Comparison of ENCODE assay signal across 14 mouse cellular contexts in genomic region chr14:45920783-45921182, GRCm38 (mm10).
DNase-seq lines count a peak whose midpoint lies in the region; ATAC-seq and TF ChIP-seq lines count a peak whose summit lies in the region.
"Had no signal": no experiment of that assay in that cellular context is flagged by ENCODE, and none has a peak within 500 bp of the region (broad histone marks: within the 10 kb centered on the region; RNA-seq: fewer than 3 reads in every experiment).

No protein-coding gene starts in this region.

- DNase-seq in heart, adult 9 months (ENCODE audit: low spot score in 2 of 2), result no peak
- DNase-seq in lung, adult 2 months, result no peak
- peak; percentile 41 for DNase-seq in embryo, embryonic 9.5 days (ENCODE audit: extremely low spot score)
- DNase-seq in mesoderm, embryonic 11.5 days (ENCODE audit: low read depth, low spot score), result peak; percentile 28
- DNase-seq in adipocyte (ENCODE audit: low spot score), result no peak
- DNase-seq in urinary bladder, adult 2 months (ENCODE audit: low spot score), result no peak
- DNase-seq: cerebellum, postnatal 14 days; spleen, adult 18-20 months; thymus, postnatal 4 days had no signal

- H3K36me3 ChIP-seq in heart, embryonic 15.5 days, result no peaks in the 10 kb centered on the region
- no peaks in the 10 kb centered on the region for H3K36me3 ChIP-seq in lung, embryonic 16.5 days (ENCODE audit: control insufficient read depth, insufficient read depth, low read length)
- H3K36me3 ChIP-seq: midbrain, embryonic 12.5 days had no signal

- peak overlapping the region; percentile 23 for H3K4me2 ChIP-seq in heart, embryonic 15.5 days
- peak overlapping the region; percentile 38 for H3K4me2 ChIP-seq in lung, embryonic 16.5 days (ENCODE audit: low read depth, low read length)
- H3K4me2 ChIP-seq: liver, embryonic 11.5 days; midbrain, embryonic 12.5 days had no signal

- TF ChIP-seq CTCF in lung, adult 2 months (IDR thresholded peaks at IDR 0.05; ENCODE audit: insufficient read depth, low read length), result no peak

- ATAC-seq in heart, embryonic 15.5 days (replicated peaks; ENCODE audit: insufficient number of reproducible peaks, insufficient read depth, low FRiP score, low read depth), result peak; percentile 50; the same call in 1 of the 2 replicates
- peak; percentile 53; the same call in 1 of the 2 replicates for ATAC-seq in lung, embryonic 16.5 days (ENCODE audit: low read depth)

- H3K27me3 ChIP-seq in heart, embryonic 15.5 days, result no peaks in the 10 kb centered on the region
- H3K27me3 ChIP-seq in lung, embryonic 16.5 days (ENCODE audit: control insufficient read depth, insufficient read depth, low read depth, low read length), result no peaks in the 10 kb centered on the region

- H3K9ac ChIP-seq in heart, embryonic 15.5 days, result no peak overlapping the region
- H3K9ac ChIP-seq in lung, embryonic 16.5 days (ENCODE audit: low read length), result no peak overlapping the region
- H3K9ac ChIP-seq: midbrain, embryonic 12.5 days had no signal

- peaks cover 17% of the 10 kb centered on the region for H3K4me1 ChIP-seq in heart, embryonic 15.5 days (replicated peaks)
- H3K4me1 ChIP-seq in lung, embryonic 16.5 days (replicated peaks; ENCODE audit: control insufficient read depth, insufficient read depth, low read length), result peaks cover 18% of the 10 kb centered on the region
- H3K4me1 ChIP-seq in lung, adult 2 months (ENCODE audit: control insufficient read depth, insufficient read depth, low read length), result peaks cover 2% of the 10 kb centered on the region; the same call in 1 of the 2 replicates

- no peaks in the 10 kb centered on the region for H3K9me3 ChIP-seq in heart, embryonic 15.5 days (replicated peaks)
- no peaks in the 10 kb centered on the region for H3K9me3 ChIP-seq in lung, embryonic 16.5 days (ENCODE audit: control insufficient read depth, low read length)
- H3K9me3 ChIP-seq: midbrain, embryonic 12.5 days had no signal

- 10% methylated on average over 6 of the region's 6 CpGs for WGBS in heart, embryonic 15.5 days
- WGBS in lung, embryonic 16.5 days, result 5% methylated on average over 6 of the region's 6 CpGs
- WGBS in lung, adult 2 months, result 13% methylated on average over 6 of the region's 6 CpGs

- peak overlapping the region; percentile 76 for H3K27ac ChIP-seq in heart, embryonic 15.5 days
- H3K27ac ChIP-seq in lung, embryonic 16.5 days (ENCODE audit: low read length), result peak overlapping the region; percentile 65
- H3K27ac ChIP-seq: midbrain, embryonic 12.5 days; stomach, postnatal 0 days had no signal

- no peak overlapping the region for H3K4me3 ChIP-seq in heart, embryonic 15.5 days
- H3K4me3 ChIP-seq in lung, embryonic 16.5 days (ENCODE audit: low read length), result no peak overlapping the region
- no peak overlapping the region for H3K4me3 ChIP-seq in lung, adult 2 months (replicated peaks; ENCODE audit: extremely low read depth, low read depth, low read length)
- H3K4me3 ChIP-seq: midbrain, embryonic 12.5 days had no signal

- no peak for TF ChIP-seq POLR2A in lung, adult 2 months (IDR thresholded peaks at IDR 0.05; ENCODE audit: borderline replicate concordance, extremely low read depth, low read depth, low read length)

Comparison
In these comparisons a context has a peak if more than half of its experiments do, and no peak if none do; other contexts are left out.
1. DNase-seq: peak in embryo, embryonic 9.5 days (single experiment) and mesoderm, embryonic 11.5 days (single experiment); none in heart, adult 9 months (0 of 2), lung, adult 2 months (single experiment), adipocyte (single experiment) and urinary bladder, adult 2 months (single experiment).